Mouse (Mus musculus) hindbrain, embryonic 16.5 days (tissue): ENCODE data around the gene N4bp2l1. TPM values are rescaled to one million over a fixed set of nuclear protein-coding genes. Genes with fewer than 3 reads are reported as not detected.
A peak's percentile ranks its signal among the peaks of the same experiment; 100 is the strongest.

Experiments
- ATAC-seq: fragments of 200-750 bp; cut with Nextera tagmentation; 2 replicates; pipeline ENCODE4 v1.8.0; 2017; ENCODE audit warnings: moderate TSS enrichment, moderate library complexity
- H3K27ac ChIP-seq: fragments of 300-500 bp; sonication (generic); 2 replicates; pipeline ENCODE4 v1.5.1; 2014; ENCODE audit warnings: low read depth, mild to moderate bottlenecking, control low read depth, low read length, moderate library complexity
- H3K27me3 ChIP-seq: fragments of 300-500 bp; sonication (generic); replicated peaks from 2 replicates; pipeline ENCODE4 v1.6.1; 2014; ENCODE audit warnings: low read length; ENCODE audit not compliant: control insufficient read depth, insufficient read depth
- H3K36me3 ChIP-seq: fragments of 300-500 bp; sonication (generic); 2 replicates; pipeline ENCODE4 v1.6.1; 2014; ENCODE audit warnings: mild to moderate bottlenecking, low read length, moderate library complexity, mixed read lengths; ENCODE audit not compliant: control insufficient read depth, insufficient read depth
- H3K4me1 ChIP-seq: fragments of 300-500 bp; sonication (generic); 2 replicates; pipeline ENCODE4 v1.6.1; 2014; ENCODE audit warnings: low read depth, low read length; ENCODE audit not compliant: control insufficient read depth, insufficient read depth
- H3K4me2 ChIP-seq: fragments of 300-500 bp; sonication (generic); 2 replicates; pipeline ENCODE4 v1.6.1; 2014; ENCODE audit warnings: mild to moderate bottlenecking, low read length, control low read depth, moderate library complexity
- H3K4me3 ChIP-seq: fragments of 300-500 bp; sonication (generic); 2 replicates; pipeline ENCODE4 v1.5.1; 2014; ENCODE audit warnings: mild to moderate bottlenecking, low read length, control low read depth, moderate library complexity
- H3K9ac ChIP-seq: fragments of 300-500 bp; sonication (generic); 2 replicates; pipeline ENCODE4 v1.6.1; 2014; ENCODE audit warnings: low read depth, mild to moderate bottlenecking, control low read depth, low read length, moderate library complexity
- H3K9me3 ChIP-seq: fragments of 300-500 bp; sonication (generic); 2 replicates; pipeline ENCODE4 v1.6.1; 2014; ENCODE audit warnings: mild to moderate bottlenecking, low read length, moderate library complexity; ENCODE audit not compliant: control insufficient read depth
- WGBS: fragments of 180-500 bp; shearing (Covaris S2); extraction: QIAGEN DNeasy Blood & Tissue Kit; methylation state at CpG from one replicate; pipeline ENCODE4 v1.1.7; 2014; 5-methylcytosine and 5-hydroxymethylcytosine counted together
- polyA plus RNA-seq: library from polyadenylated mRNA; unstranded; fragments of >200 nt; fragmentation: Nextera tagmentation; extraction: Ambion mirVana; gene quantifications from 2 replicates; pipeline ENCODE4 v1.2.1, GENCODE M21; 2015

The N4bp2l1 gene
- polyA plus RNA-seq, 1 experiment from 2014 or later: 20.0 TPM

DNA sequence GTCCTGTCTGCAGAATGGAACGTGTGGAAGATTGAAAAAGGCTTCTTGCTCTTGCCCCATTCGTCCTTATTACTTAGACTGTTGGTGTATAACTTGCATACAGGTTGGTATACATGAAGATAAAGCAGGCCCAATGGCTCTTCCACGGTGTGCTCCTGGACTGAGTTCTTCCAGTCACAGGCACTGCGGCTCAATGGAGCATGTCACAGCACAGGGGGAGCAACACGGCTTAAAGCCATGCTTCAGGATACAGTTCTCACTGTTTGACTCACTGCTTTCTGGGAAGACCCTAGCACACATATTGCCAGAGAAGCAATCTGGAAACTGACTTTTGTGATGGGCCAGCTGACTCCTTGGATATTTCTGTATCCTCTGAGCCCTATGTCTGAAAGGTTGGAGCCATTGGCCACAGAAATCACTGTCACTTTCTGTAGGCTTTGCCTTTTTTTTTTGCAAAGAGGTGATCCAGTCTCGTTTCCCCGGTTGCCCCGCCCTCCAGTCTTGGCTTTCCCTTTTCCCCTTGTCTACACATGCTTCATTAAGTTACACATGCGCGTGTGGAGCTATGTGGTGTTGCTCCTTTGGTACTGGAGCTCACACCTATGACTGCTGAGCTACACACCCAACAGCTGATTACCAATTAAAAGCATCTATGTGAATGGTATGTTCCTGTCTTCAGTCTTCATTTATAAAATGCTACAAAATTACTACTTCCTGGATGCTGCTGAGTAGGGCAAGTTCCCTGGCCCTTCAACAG is 21.8 kb upstream of the N4bp2l1 start:
- Histone ChIP-seq H3K4me3 (no peak overlapping the region), H3K9ac (no peak overlapping the region), H3K4me1 (no peaks in the 10 kb centered on the region), H3K4me2 (no peak overlapping the region), H3K27me3 (no peaks in the 10 kb centered on the region), H3K27ac (no peak overlapping the region), H3K36me3 (no peaks in the 10 kb centered on the region), H3K9me3 (no peaks in the 10 kb centered on the region)
- WGBS: 89% methylated on average over 10 of the region's 10 CpGs
- no peak for ATAC-seq

DNA sequence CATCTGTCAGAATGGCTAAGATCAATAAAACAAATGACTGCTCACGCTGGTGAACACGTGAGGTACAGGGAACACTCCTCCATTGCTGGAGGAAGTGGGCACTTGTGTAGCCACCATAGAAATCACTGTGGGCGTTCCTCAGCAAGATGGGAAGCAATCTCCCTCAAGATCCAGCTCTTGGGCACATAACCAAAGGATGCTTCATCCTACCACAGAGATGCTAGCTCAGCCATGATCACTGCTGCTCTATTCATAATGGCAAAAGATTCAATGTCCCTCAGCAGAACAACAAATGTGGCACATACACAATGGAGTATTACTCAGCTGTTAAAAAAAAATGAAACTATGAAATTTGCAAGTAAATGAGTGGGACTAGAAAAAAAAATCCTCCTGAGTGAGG is 19.7 kb upstream of the N4bp2l1 start:
- 79% methylated on average over 3 of the region's 3 CpGs for WGBS
- no peak for ATAC-seq

DNA sequence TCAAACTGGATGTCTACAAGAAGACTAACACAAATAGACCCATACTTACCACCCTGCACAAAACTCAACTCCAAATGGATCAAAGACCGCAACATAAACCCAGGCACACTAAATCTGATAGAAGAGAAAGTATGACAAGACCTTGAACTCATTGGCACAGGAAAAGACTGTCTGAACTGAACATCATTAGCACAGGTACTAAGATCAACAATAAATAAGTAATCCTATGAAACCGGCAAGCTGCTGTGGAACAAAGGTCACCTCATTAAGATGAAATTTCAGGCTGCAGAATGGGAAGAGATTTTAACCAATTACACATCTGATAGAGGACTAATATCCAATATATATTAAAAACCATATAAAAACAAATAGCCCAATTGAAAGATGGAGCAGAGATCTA is 19.2 kb upstream of the N4bp2l1 start:
- no peaks in the 10 kb centered on the region for H3K27me3 ChIP-seq
- H3K27ac ChIP-seq: no peak overlapping the region
- ATAC-seq: no peak
- H3K9ac ChIP-seq: no peak overlapping the region
- H3K9me3 ChIP-seq: no peaks in the 10 kb centered on the region
- no peaks in the 10 kb centered on the region for H3K4me1 ChIP-seq
- H3K36me3 ChIP-seq: no peaks in the 10 kb centered on the region
- H3K4me2 ChIP-seq: no peak overlapping the region
- H3K4me3 ChIP-seq: no peak overlapping the region
- 97% methylated on average over 2 of the region's 2 CpGs for WGBS

More for the DNA sequence above, 19.7 kb upstream of the N4bp2l1 start:
- Histone ChIP-seq H3K4me2 (no peak overlapping the region), H3K27me3 (no peaks in the 10 kb centered on the region), H3K9me3 (no peaks in the 10 kb centered on the region), H3K27ac (no peak overlapping the region), H3K9ac (no peak overlapping the region), H3K36me3 (no peaks in the 10 kb centered on the region), H3K4me3 (no peak overlapping the region), H3K4me1 (no peaks in the 10 kb centered on the region)

DNA sequence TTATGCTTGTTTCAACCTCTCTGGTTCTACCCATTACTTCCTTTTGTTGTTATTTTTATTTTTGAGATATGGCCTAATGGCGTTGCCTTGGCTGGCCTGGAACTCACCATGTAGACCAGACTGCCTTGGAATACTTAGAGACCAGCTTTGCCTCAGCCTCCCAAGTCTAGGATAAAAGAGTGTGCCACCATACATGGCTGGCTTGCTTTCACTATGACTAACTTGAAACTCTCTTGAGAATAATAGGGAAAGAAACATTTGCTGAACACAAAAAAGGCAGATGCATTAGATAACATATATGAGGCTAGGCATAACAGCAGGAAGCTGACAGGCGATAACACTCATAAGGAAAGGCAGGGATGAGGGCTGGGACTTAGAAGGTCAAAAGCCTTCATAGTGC is 17.1 kb upstream of the N4bp2l1 start:
- Histone ChIP-seq H3K4me3 (no peak overlapping the region), H3K36me3 (no peaks in the 10 kb centered on the region), H3K9ac (no peak overlapping the region), H3K4me2 (no peak overlapping the region), H3K27ac (no peak overlapping the region), H3K4me1 (no peaks in the 10 kb centered on the region), H3K9me3 (no peaks in the 10 kb centered on the region), H3K27me3 (no peaks in the 10 kb centered on the region)
- ATAC-seq: no peak
- 91% methylated on average over 2 of the region's 2 CpGs for WGBS

DNA sequence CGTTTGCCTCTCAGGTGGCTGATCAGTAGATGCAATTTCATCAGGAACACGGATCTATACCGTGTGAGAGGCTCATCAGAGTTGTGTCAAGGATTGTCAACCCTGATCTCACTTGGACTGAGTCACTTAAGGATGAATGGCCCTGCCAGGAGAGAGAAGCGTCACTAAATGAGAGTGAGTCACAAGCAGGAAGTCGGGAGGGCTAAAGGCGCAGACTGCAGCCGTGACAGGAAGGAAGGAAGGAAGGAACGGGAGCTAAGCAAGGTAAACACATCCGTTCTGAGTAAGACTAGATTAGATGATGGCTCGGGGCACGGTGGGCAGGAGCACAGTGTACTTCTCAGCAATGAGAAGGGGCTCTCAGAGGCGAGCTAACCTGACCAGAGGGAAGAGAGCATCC is 14.7 kb upstream of the N4bp2l1 start:
- H3K27me3 ChIP-seq: no peaks in the 10 kb centered on the region
- no peaks in the 10 kb centered on the region for H3K9me3 ChIP-seq
- 79% methylated on average over 12 of the region's 12 CpGs for WGBS
- H3K27ac ChIP-seq: no peak overlapping the region
- ATAC-seq: no peak
- H3K36me3 ChIP-seq: peaks cover 11% of the 10 kb centered on the region
- H3K4me1 ChIP-seq: no peaks in the 10 kb centered on the region
- H3K4me3 ChIP-seq: no peak overlapping the region
- no peak overlapping the region for H3K4me2 ChIP-seq
- no peak overlapping the region for H3K9ac ChIP-seq

GRCm38 (mm10) chr5:150611136-150611535 is 14.1 kb upstream of the N4bp2l1 start:
- no peak overlapping the region for H3K4me3 ChIP-seq
- WGBS: 73% methylated on average over 1 of the region's 1 CpGs
- H3K9ac ChIP-seq: no peak overlapping the region
- no peaks in the 10 kb centered on the region for H3K27me3 ChIP-seq
- no peak for ATAC-seq
- H3K36me3 ChIP-seq: peaks cover 11% of the 10 kb centered on the region
- H3K4me1 ChIP-seq: no peaks in the 10 kb centered on the region
- no peaks in the 10 kb centered on the region for H3K9me3 ChIP-seq
- no peak overlapping the region for H3K4me2 ChIP-seq
- no peak overlapping the region for H3K27ac ChIP-seq

GRCm38 (mm10) chr5:150607631-150608030 is 10.6 kb upstream of the N4bp2l1 start:
- H3K27ac ChIP-seq: no peak overlapping the region
- H3K27me3 ChIP-seq: no peaks in the 10 kb centered on the region
- no peak overlapping the region for H3K9ac ChIP-seq
- H3K4me2 ChIP-seq: no peak overlapping the region
- H3K4me1 ChIP-seq: no peaks in the 10 kb centered on the region
- H3K4me3 ChIP-seq: no peak overlapping the region
- no peaks in the 10 kb centered on the region for H3K9me3 ChIP-seq
- peaks cover 11% of the 10 kb centered on the region for H3K36me3 ChIP-seq
- no peak for ATAC-seq
- 96% methylated on average over 8 of the region's 8 CpGs for WGBS

GRCm38 (mm10) chr5:150606131-150606530 is 9.1 kb upstream of the N4bp2l1 start:
- Histone ChIP-seq H3K4me1 (peaks cover 6% of the 10 kb centered on the region), H3K27ac (no peak overlapping the region), H3K36me3 (peaks cover 11% of the 10 kb centered on the region), H3K4me3 (no peak overlapping the region), H3K9ac (no peak overlapping the region), H3K4me2 (no peak overlapping the region), H3K9me3 (no peaks in the 10 kb centered on the region), H3K27me3 (no peaks in the 10 kb centered on the region)
- ATAC-seq: no peak
- WGBS: 96% methylated on average over 6 of the region's 6 CpGs

GRCm38 (mm10) chr5:150601441-150602230 is 4.6 kb upstream of the N4bp2l1 start:
- Histone ChIP-seq H3K9me3 (no peaks in the 10 kb centered on the region), H3K36me3 (no peaks in the 10 kb centered on the region; the same call in 1 of the 2 replicates), H3K4me2 (no peak overlapping the region), H3K27ac (peak overlapping the region; percentile 63), H3K4me1 (peaks cover 8% of the 10 kb centered on the region), H3K27me3 (no peaks in the 10 kb centered on the region), H3K9ac (no peak overlapping the region), H3K4me3 (no peak overlapping the region)
- WGBS: 56% methylated on average over 14 of the region's 14 CpGs
- peak; percentile 69; the same call in 1 of the 2 replicates for ATAC-seq
